Mouse (Mus musculus): ENCODE data around the gene Gm10203. TPM values are rescaled to one million over a fixed set of nuclear protein-coding genes. Genes with fewer than 3 reads are reported as not detected.
A peak's percentile ranks its signal among the peaks of the same experiment; 100 is the strongest.
"Not testable (repeated sequence)": the region's sequence is repeated elsewhere in the genome, so short reads cannot be mapped to it uniquely, and the experiment has no call there.

Gm10203 gene
- total RNA-seq (2022), result not detected

GRCm38 (mm10) chr6:149129870-149130269, at the start of gene Gm10203:
Gene Gm10203 (plus strand): TSS chr6:149130170.
- DNase-seq (ENCODE audit: low spot score in 2 of 2), result not testable (repeated sequence)

GRCm38 (mm10) chr6:149092406-149092805, 37.6 kb upstream of the Gm10203 start:
- DNase-seq (ENCODE audit: low spot score in 2 of 2), result no peak

GRCm38 (mm10) chr6:149093465-149093864, 36.5 kb upstream of the Gm10203 start:
- DNase-seq (ENCODE audit: low spot score in 2 of 2), result no peak

- DNase-seq (ENCODE audit: low spot score in 2 of 2), result no peak
Observed at GRCm38 (mm10) chr6:149094555-149094954, 35.4 kb upstream of the Gm10203 start.

- DNase-seq (ENCODE audit: low spot score in 2 of 2), result no peak
Observed at GRCm38 (mm10) chr6:149095389-149095788, 34.6 kb upstream of the Gm10203 start.

GRCm38 (mm10) chr6:149096233-149096632, 33.7 kb upstream of the Gm10203 start:
- DNase-seq (ENCODE audit: low spot score in 2 of 2), result no peak

GRCm38 (mm10) chr6:149097276-149097675, 32.7 kb upstream of the Gm10203 start:
- no peak for DNase-seq (ENCODE audit: low spot score in 2 of 2)

- no peak for DNase-seq (ENCODE audit: low spot score in 2 of 2)
Observed at GRCm38 (mm10) chr6:149098993-149099392, 31.0 kb upstream of the Gm10203 start.

- DNase-seq (ENCODE audit: low spot score in 2 of 2), result peak; percentile 51 to 61
Observed at GRCm38 (mm10) chr6:149100174-149101075, 29.5 kb upstream of the Gm10203 start.

GRCm38 (mm10) chr6:149101076-149101942, 28.7 kb upstream of the Gm10203 start, which contains the start of gene Dennd5b:
Gene Dennd5b (minus strand): TSS chr6:149101680.
- peak; percentile 65 to 77 for DNase-seq (ENCODE audit: low spot score in 2 of 2)

GRCm38 (mm10) chr6:149101943-149102243, 28.1 kb upstream of the Gm10203 start:
- DNase-seq (ENCODE audit: low spot score in 2 of 2), result no peak

- DNase-seq (ENCODE audit: low spot score in 2 of 2), result no peak
Observed at GRCm38 (mm10) chr6:149103451-149103850, 26.5 kb upstream of the Gm10203 start.

GRCm38 (mm10) chr6:149107615-149108014, 22.4 kb upstream of the Gm10203 start:
- no peak for DNase-seq (ENCODE audit: low spot score in 2 of 2)

GRCm38 (mm10) chr6:149108909-149109308, 21.1 kb upstream of the Gm10203 start:
- DNase-seq (ENCODE audit: low spot score in 2 of 2), result no peak

GRCm38 (mm10) chr6:149116992-149117391, 13.0 kb upstream of the Gm10203 start:
- no peak for DNase-seq (ENCODE audit: low spot score in 2 of 2)

- no peak for DNase-seq (ENCODE audit: low spot score in 2 of 2)
Observed at GRCm38 (mm10) chr6:149118935-149119334, 11.0 kb upstream of the Gm10203 start.

GRCm38 (mm10) chr6:149119853-149120252, 10.1 kb upstream of the Gm10203 start:
- peak in 1 of 2 experiments; percentile 52 for DNase-seq (ENCODE audit: low spot score in 2 of 2)

- DNase-seq (ENCODE audit: low spot score in 2 of 2), result no peak
Observed at GRCm38 (mm10) chr6:149123042-149123441, 6.9 kb upstream of the Gm10203 start.

GRCm38 (mm10) chr6:149126675-149127074, 3.3 kb upstream of the Gm10203 start:
- DNase-seq (ENCODE audit: low spot score in 2 of 2), result peak in 1 of 2 experiments; percentile 6

- DNase-seq (ENCODE audit: low spot score in 2 of 2), result no peak
Observed at GRCm38 (mm10) chr6:149131111-149131510, 1.1 kb downstream of the Gm10203 start.

GRCm38 (mm10) chr6:149132311-149133077, 2.5 kb downstream of the Gm10203 start:
- DNase-seq (ENCODE audit: low spot score in 2 of 2), result peak in 1 of 2 experiments; percentile 7
